16 mouse cellular contexts compared by ENCODE assay signal in the genomic region with DNA sequence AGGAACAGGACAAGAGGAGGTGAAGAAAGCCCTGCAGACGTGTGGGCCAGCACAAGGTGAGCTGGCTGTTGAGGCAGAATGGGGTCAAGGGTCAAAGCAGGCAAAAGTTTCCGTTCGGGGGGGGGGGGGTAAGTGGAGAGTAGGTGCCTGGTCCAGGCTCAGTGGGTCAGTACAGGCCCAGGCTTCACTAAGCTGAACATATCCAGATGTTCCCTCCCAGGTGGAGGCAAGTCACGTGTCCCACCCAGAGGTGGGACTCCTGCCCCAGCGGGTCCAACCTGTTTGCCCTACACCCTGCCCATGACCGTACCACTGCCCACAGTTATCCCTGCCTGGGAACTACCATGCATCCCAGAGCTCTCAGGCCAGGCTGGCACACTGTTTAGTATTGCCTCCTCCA. TPM values are rescaled to one million over a fixed set of nuclear protein-coding genes. Genes with fewer than 3 reads are reported as not detected.
DNase-seq lines count a peak whose midpoint lies in the region; ATAC-seq and TF ChIP-seq lines count a peak whose summit lies in the region.
"Had no signal": no experiment of that assay in that cellular context is flagged by ENCODE, and none has a peak within 500 bp of the region (broad histone marks: within the 10 kb centered on the region; RNA-seq: fewer than 3 reads in every experiment).

No protein-coding gene starts in this region.

- H3K4me3 ChIP-seq in heart, embryonic 12.5 days: no peak overlapping the region
- no peak overlapping the region for H3K4me3 ChIP-seq in lung, embryonic 14.5 days (ENCODE audit: low read depth, low read length)
- no peak overlapping the region for H3K4me3 ChIP-seq in limb, embryonic 10.5 days
- H3K4me3 ChIP-seq in stomach, embryonic 16.5 days (replicated peaks; ENCODE audit: low read length): no peak overlapping the region
- H3K4me3 ChIP-seq: embryonic facial prominence, embryonic 12.5 days; liver, embryonic 12.5 days had no signal

- H3K4me1 ChIP-seq in heart, embryonic 12.5 days (replicated peaks): peaks cover 47% of the 10 kb centered on the region
- H3K4me1 ChIP-seq in lung, embryonic 14.5 days (ENCODE audit: insufficient read depth): peaks cover 15% of the 10 kb centered on the region
- peaks cover 31% of the 10 kb centered on the region for H3K4me1 ChIP-seq in limb, embryonic 10.5 days
- H3K4me1 ChIP-seq in stomach, embryonic 16.5 days (ENCODE audit: control insufficient read depth, insufficient read depth, low read length): peaks cover 40% of the 10 kb centered on the region

- H3K27ac ChIP-seq in heart, embryonic 12.5 days (ENCODE audit: poor library complexity, severe bottlenecking): no peak overlapping the region
- H3K27ac ChIP-seq in lung, embryonic 14.5 days (ENCODE audit: low read depth): no peak overlapping the region
- 0 out of 2 replicates have a peak overlapping the region, but pooled peaks have one; percentile 64 for H3K27ac ChIP-seq in limb, embryonic 10.5 days
- H3K27ac ChIP-seq in stomach, embryonic 16.5 days (ENCODE audit: low read length): peak overlapping the region; percentile 90
- H3K27ac ChIP-seq: embryonic facial prominence, embryonic 12.5 days had no signal

- no peak for TF ChIP-seq CTCF in lung, embryonic 14.5 days (IDR thresholded peaks at IDR 0.05; ENCODE audit: low read depth)

- H3K27me3 ChIP-seq in heart, embryonic 12.5 days (replicated peaks): no peaks in the 10 kb centered on the region
- H3K27me3 ChIP-seq in lung, embryonic 14.5 days (ENCODE audit: insufficient read depth, low read length): no peaks in the 10 kb centered on the region
- no peaks in the 10 kb centered on the region for H3K27me3 ChIP-seq in limb, embryonic 10.5 days (ENCODE audit: low read depth, poor library complexity, severe bottlenecking)
- H3K27me3 ChIP-seq in stomach, embryonic 16.5 days (ENCODE audit: control insufficient read depth, insufficient read depth, low read length): no peaks in the 10 kb centered on the region
- H3K27me3 ChIP-seq: embryonic facial prominence, embryonic 12.5 days; liver, embryonic 12.5 days had no signal

- 79% methylated on average over 6 of the region's 6 CpGs for WGBS in heart, embryonic 12.5 days
- WGBS in lung, embryonic 14.5 days: 66% methylated on average over 6 of the region's 6 CpGs
- 67% methylated on average over 6 of the region's 6 CpGs for WGBS in limb, embryonic 10.5 days
- 48% methylated on average over 6 of the region's 6 CpGs for WGBS in stomach, embryonic 16.5 days

- no peaks in the 10 kb centered on the region for H3K9me3 ChIP-seq in heart, embryonic 12.5 days (replicated peaks)
- no peaks in the 10 kb centered on the region for H3K9me3 ChIP-seq in lung, embryonic 14.5 days (ENCODE audit: low read depth, low read length)
- H3K9me3 ChIP-seq in limb, embryonic 10.5 days (replicated peaks): no peaks in the 10 kb centered on the region
- no peaks in the 10 kb centered on the region for H3K9me3 ChIP-seq in stomach, embryonic 16.5 days (replicated peaks; ENCODE audit: control insufficient read depth, low read length)
- H3K9me3 ChIP-seq: embryonic facial prominence, embryonic 12.5 days; liver, embryonic 12.5 days had no signal

- intact Hi-C loops in heart, postnatal 36 days (cut with DNase I): no loop called here

- no peak overlapping the region for H3K4me2 ChIP-seq in heart, embryonic 12.5 days
- no peak overlapping the region for H3K4me2 ChIP-seq in lung, embryonic 14.5 days
- H3K4me2 ChIP-seq in stomach, embryonic 16.5 days (ENCODE audit: low read depth, low read length): 0 out of 2 replicates have a peak overlapping the region, but pooled peaks have one; percentile 16
- H3K4me2 ChIP-seq: embryonic facial prominence, embryonic 12.5 days; liver, embryonic 12.5 days had no signal

- no peak for DNase-seq in heart, postnatal 36 days
- no peak for DNase-seq in lung, embryonic 14.5 days
- DNase-seq in lung, postnatal 36 days: no peak
- no peak for DNase-seq in limb, embryonic 10.5 days (ENCODE audit: low spot score)
- no peak for DNase-seq in Muller cell, postnatal 12 days (ENCODE audit: inconsistent ontology term)
- no peak for DNase-seq in cerebellum, adult 11 months
- DNase-seq: adrenal gland, adult 8-10 months; gastrocnemius, postnatal 10 days; kidney, adult 2 months; right cerebral cortex, postnatal 25 days; thymus, adult 18-20 months had no signal

- ATAC-seq in heart, embryonic 12.5 days (ENCODE audit: insufficient number of reproducible peaks, low FRiP score): peak; percentile 9; the same call in 1 of the 2 replicates
- peak; percentile 24; the same call in 1 of the 2 replicates for ATAC-seq in lung, embryonic 14.5 days (ENCODE audit: insufficient read depth)
- ATAC-seq in stomach, embryonic 16.5 days (ENCODE audit: insufficient read depth, low FRiP score): peak; percentile 15; the same call in 1 of the 2 replicates
- ATAC-seq: liver, embryonic 12.5 days; midbrain, embryonic 16.5 days had no signal

- H3K9ac ChIP-seq in heart, embryonic 12.5 days: no peak overlapping the region
- no peak overlapping the region for H3K9ac ChIP-seq in lung, embryonic 14.5 days
- no peak overlapping the region for H3K9ac ChIP-seq in stomach, embryonic 16.5 days (ENCODE audit: low read length)
- H3K9ac ChIP-seq: embryonic facial prominence, embryonic 12.5 days; liver, embryonic 12.5 days had no signal

- H3K36me3 ChIP-seq in heart, embryonic 12.5 days: no peaks in the 10 kb centered on the region
- H3K36me3 ChIP-seq in lung, embryonic 14.5 days (ENCODE audit: insufficient read depth): no peaks in the 10 kb centered on the region
- H3K36me3 ChIP-seq in limb, embryonic 10.5 days: no peaks in the 10 kb centered on the region
- H3K36me3 ChIP-seq in stomach, embryonic 16.5 days (ENCODE audit: control insufficient read depth, insufficient read depth, low read length): no peaks in the 10 kb centered on the region
- H3K36me3 ChIP-seq: embryonic facial prominence, embryonic 12.5 days; liver, embryonic 12.5 days had no signal

RNA-seq across cellular contexts. Expression of gene Ankrd9, which starts 27.0 kb away (rescaled TPM):
- polyA plus RNA-seq in heart, embryonic 12.5 days (2016; fragmentation: Nextera tagmentation; extraction: Ambion mirVana): 13.2 and 14.2 TPM in 2 replicates
- 10 to 100 TPM; 67.9 to 85.3 TPM for total RNA-seq in heart, postnatal 36 days (2021)
- polyA plus RNA-seq in lung, embryonic 14.5 days (2014; fragmentation: Nextera tagmentation; extraction: Ambion mirVana): 11.2 and 14.2 TPM in 2 replicates
- polyA plus RNA-seq in limb, embryonic 10.5 days (2016; fragmentation: Nextera tagmentation; extraction: Ambion mirVana): 15.2 and 17.2 TPM in 2 replicates
- 17.4 and 18.5 TPM in 2 replicates for polyA plus RNA-seq in stomach, embryonic 16.5 days (2015; fragmentation: Nextera tagmentation; extraction: Ambion mirVana)

RNA-seq across cellular contexts. Expression of gene Rcor1, which starts 33.3 kb away (rescaled TPM):
- polyA plus RNA-seq in heart, embryonic 12.5 days (2016; fragmentation: Nextera tagmentation; extraction: Ambion mirVana): 8.8 and 9.2 TPM in 2 replicates
- total RNA-seq in heart, postnatal 36 days (2021): 10 to 100 TPM; 15.0 to 16.0 TPM
- 14.4 and 17.0 TPM in 2 replicates for polyA plus RNA-seq in lung, embryonic 14.5 days (2014; fragmentation: Nextera tagmentation; extraction: Ambion mirVana)
- polyA plus RNA-seq in limb, embryonic 10.5 days (2016; fragmentation: Nextera tagmentation; extraction: Ambion mirVana): 7.9 and 9.1 TPM in 2 replicates
- polyA plus RNA-seq in stomach, embryonic 16.5 days (2015; fragmentation: Nextera tagmentation; extraction: Ambion mirVana): 9.5 and 10.9 TPM in 2 replicates

Comparison
In these comparisons a context has a peak if more than half of its experiments do, and no peak if none do; other contexts are left out.
1. H3K27ac ChIP-seq: peak in limb, embryonic 10.5 days (single experiment) and stomach, embryonic 16.5 days (single experiment); none in heart, embryonic 12.5 days (single experiment) and lung, embryonic 14.5 days (single experiment).
2. Peak in every context shown above with its lines, with median percentiles within 50 percentile points of each other: ATAC-seq.